Mouse (Mus musculus) CD4-positive, CD25-positive, alpha-beta regulatory T cell, adult 4 months (primary cell): ENCODE measurements around the gene Serpinb6c. TPM values are rescaled to one million over a fixed set of nuclear protein-coding genes. Genes with fewer than 3 reads are reported as not detected.
"Not testable (repeated sequence)": the region's sequence is repeated elsewhere in the genome, so short reads cannot be mapped to it uniquely, and the experiment has no call there.

Experiments used
- ATAC-seq: one replicate; pipeline ENCODE4 v1.8.0; 2017
- polyA plus RNA-seq, 2 experiments: library from polyadenylated mRNA; unstranded; fragments of 100-300 nt; shearing (Covaris generic); gene quantifications; one replicate each; pipeline ENCODE4 v1.2.1; 2017

The Serpinb6c gene
- under 1 TPM in 1 of 2 experiments, not detected in 1; 0.48 TPM for polyA plus RNA-seq

GRCm38 (mm10) chr13:33905176-33905954, at the start of gene Serpinb6c:
TSS of gene Serpinb6c (minus strand) at chr13:33905708.
- no peak for ATAC-seq

- ATAC-seq: no peak
Observed at GRCm38 (mm10) chr13:33952947-33953346, 47.4 kb upstream of the Serpinb6c start.

GRCm38 (mm10) chr13:33952075-33952449, 46.6 kb upstream of the Serpinb6c start:
- ATAC-seq: no peak

- no peak for ATAC-seq
Observed at GRCm38 (mm10) chr13:33951308-33952074, 46.0 kb upstream of the Serpinb6c start.

- ATAC-seq: no peak
Observed at GRCm38 (mm10) chr13:33942212-33942779, 36.8 kb upstream of the Serpinb6c start.

- ATAC-seq: no peak
Observed at GRCm38 (mm10) chr13:33941288-33941808, 35.8 kb upstream of the Serpinb6c start.

GRCm38 (mm10) chr13:33937587-33937986, 32.1 kb upstream of the Serpinb6c start:
- ATAC-seq: not testable (repeated sequence)

- no peak for ATAC-seq
Observed at GRCm38 (mm10) chr13:33937151-33937550, 31.6 kb upstream of the Serpinb6c start.

- no peak for ATAC-seq
Observed at GRCm38 (mm10) chr13:33935465-33936181, 30.1 kb upstream of the Serpinb6c start.

GRCm38 (mm10) chr13:33934743-33935142, 29.2 kb upstream of the Serpinb6c start:
- ATAC-seq: no peak

GRCm38 (mm10) chr13:33930912-33931311, 25.4 kb upstream of the Serpinb6c start:
- ATAC-seq: no peak

- no peak for ATAC-seq
Observed at GRCm38 (mm10) chr13:33930281-33930680, 24.8 kb upstream of the Serpinb6c start.

- ATAC-seq: no peak
Observed at GRCm38 (mm10) chr13:33921699-33922098, 16.2 kb upstream of the Serpinb6c start.

- no peak for ATAC-seq
Observed at GRCm38 (mm10) chr13:33921041-33921440, 15.5 kb upstream of the Serpinb6c start.

- no peak for ATAC-seq
Observed at GRCm38 (mm10) chr13:33906821-33907220, 1.3 kb upstream of the Serpinb6c start.

- no peak for ATAC-seq
Observed at GRCm38 (mm10) chr13:33903290-33903689, 2.2 kb downstream of the Serpinb6c start.

GRCm38 (mm10) chr13:33894207-33894606, 11.3 kb downstream of the Serpinb6c start:
- ATAC-seq: no peak

- no peak for ATAC-seq
Observed at GRCm38 (mm10) chr13:33843308-33843707, 62.2 kb downstream of the Serpinb6c start, which contains the start of gene Serpinb6e. TSS of gene Serpinb6e (minus strand) at chr13:33843408.

- no peak for ATAC-seq
Observed at GRCm38 (mm10) chr13:33830751-33831150, 74.8 kb downstream of the Serpinb6c start.
